Mouse (Mus musculus) brain, embryonic 14.5 days (tissue): ENCODE results near the gene Tln2. TPM values are rescaled to one million over a fixed set of nuclear protein-coding genes. Genes with fewer than 3 reads are reported as not detected.
A peak's percentile ranks its signal among the peaks of the same experiment; 100 is the strongest.

ENCODE experiments used
- DNase-seq: peaks from one replicate; pipeline ENCODE4 v3.0.0-alpha.2; 2011; ENCODE audit warnings: low read depth
- CTCF ChIP-seq: fragments of 200-500 bp; IDR thresholded peaks from 2 replicates; pipeline ENCODE4 v1.5.1; 2012; ENCODE audit warnings: inconsistent platforms, mild to moderate bottlenecking, moderate library complexity, borderline replicate concordance; ENCODE audit not compliant: insufficient read depth, insufficient read length; ENCODE audit errors: extremely low read depth
- POLR2A ChIP-seq: fragments of 200-500 bp; IDR thresholded peaks from 2 replicates; pipeline ENCODE4 v1.6.1; 2012; ENCODE audit warnings: mild to moderate bottlenecking, inconsistent platforms, borderline replicate concordance; ENCODE audit not compliant: poor library complexity, insufficient read depth, insufficient read length, severe bottlenecking; ENCODE audit errors: extremely low read depth
- polyA plus RNA-seq: library from polyadenylated mRNA; depleted of rRNA; stranded (reverse); fragments of >200 nt; gene quantifications from 2 replicates; pipeline ENCODE4 v1.2.3, GENCODE M21; 2012

The Tln2 gene
- polyA plus RNA-seq, 1 experiment = 17.0 TPM

- no peak for TF ChIP-seq POLR2A
- no peak for TF ChIP-seq CTCF
- DNase-seq = no peak
These were observed 351.1 kb downstream of the Tln2 start for GRCm38 (mm10) chr9:67208420-67208819.

- DNase-seq = no peak
- TF ChIP-seq CTCF (no peak), POLR2A (no peak)
These were observed 354.3 kb downstream of the Tln2 start for GRCm38 (mm10) chr9:67205175-67205574.

GRCm38 (mm10) chr9:67196609-67197008, 362.9 kb downstream of the Tln2 start:
- no peak for DNase-seq
- TF ChIP-seq CTCF (no peak), POLR2A (no peak)

DNA sequence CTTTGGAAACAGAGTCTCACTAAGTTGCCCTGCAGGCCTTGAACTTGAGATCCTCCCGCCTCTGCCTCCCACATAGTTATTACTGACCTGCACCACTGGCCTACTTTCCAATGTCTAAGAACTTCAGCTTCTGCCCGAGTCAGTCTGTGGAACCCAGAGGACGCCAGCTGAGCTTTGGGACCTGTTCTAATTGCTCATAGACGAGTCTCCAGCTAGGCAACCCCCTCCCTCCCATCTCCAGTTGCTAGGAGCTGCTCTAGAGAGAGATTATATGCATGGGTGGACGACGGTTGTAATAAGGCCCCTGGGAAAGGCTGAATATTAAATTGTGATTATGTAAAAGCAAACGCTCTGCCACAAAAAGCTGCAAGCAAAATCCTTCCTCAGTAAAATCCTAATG, 364.2 kb downstream of the Tln2 start:
- TF ChIP-seq CTCF (no peak), POLR2A (no peak)
- DNase-seq = peak; percentile 61

DNA sequence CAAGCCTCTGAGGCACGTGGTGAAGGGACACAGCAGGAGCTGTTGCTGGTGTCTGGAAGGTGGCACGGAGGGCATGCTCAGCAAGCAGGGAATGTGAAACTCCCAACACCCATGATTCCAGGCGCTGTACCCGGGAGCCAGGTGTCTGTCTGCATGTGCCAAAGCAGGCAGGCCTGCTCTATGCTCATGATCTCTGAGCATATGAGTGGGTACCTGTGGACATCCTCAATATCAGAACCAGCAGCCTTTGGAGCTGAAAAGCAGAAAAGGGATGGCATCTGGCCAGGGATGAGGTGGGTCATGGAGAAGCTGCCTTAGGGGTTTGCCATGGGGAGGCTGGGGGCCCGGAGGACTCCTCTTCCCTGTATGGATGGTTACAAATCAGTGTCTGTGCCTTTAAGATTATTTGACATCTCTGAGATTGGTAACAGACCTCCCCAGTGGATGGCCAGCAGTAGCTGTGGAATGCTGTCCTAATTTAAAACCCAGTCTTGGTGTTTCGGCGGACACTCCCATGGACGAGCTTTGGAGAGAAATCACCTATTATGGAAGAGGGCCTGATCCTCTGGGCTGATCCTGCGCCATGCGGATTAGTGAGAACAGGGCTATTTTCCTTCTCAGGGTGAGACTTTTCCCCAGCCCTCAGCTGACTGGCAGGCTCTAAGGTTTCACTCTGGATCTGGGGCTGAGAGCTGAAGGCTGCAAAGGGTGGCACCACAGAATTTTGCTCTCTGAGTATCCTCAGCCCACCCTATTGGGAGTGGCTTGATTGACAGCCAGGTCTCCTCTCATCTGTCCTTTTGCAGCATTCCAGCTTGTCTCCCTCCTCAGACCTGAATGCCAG, 367.8 kb downstream of the Tln2 start:
- no peak for DNase-seq
- TF ChIP-seq POLR2A (no peak), CTCF (no peak)

DNA sequence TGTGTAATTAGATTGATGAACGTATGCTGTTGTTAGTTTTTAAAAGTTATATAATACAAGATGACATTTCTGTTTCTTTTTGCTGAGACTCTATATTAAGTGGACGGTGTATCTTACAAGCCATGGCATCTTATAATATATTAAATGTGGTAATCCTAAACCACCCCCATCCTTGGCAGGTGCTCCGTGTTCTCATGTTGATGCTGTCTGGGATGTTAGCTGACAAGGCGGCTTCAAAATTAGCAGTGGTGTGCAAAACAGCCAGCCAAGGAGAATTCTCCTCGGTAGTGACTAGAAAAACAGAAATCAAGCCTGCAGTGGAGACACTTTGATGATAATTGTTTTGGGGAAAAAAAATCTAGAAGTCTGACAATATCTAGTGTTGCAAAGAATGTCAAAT, 371.8 kb downstream of the Tln2 start:
- TF ChIP-seq POLR2A (no peak), CTCF (no peak)
- no peak for DNase-seq

GRCm38 (mm10) chr9:67187182-67187581, 372.3 kb downstream of the Tln2 start:
- DNase-seq = no peak
- no peak for TF ChIP-seq CTCF
- TF ChIP-seq POLR2A = no peak

DNA sequence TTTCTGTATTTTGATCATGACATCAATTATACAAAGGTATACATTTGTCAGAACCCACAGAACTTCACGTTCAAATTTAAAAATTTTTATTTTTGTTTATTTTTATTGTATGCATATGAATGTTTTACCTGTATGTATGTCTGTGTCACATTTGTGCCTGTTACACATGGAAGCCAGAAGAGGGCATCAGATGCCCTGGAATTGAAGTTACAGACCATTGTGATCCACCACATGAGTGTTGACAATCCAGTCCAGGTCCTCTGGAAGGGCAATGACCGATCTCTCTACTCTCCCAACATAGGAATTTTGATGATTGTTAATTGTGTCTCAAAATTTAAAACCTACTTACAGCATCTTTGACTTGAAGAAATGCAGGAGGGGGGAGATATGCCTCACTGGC, 374.9 kb downstream of the Tln2 start:
- no peak for TF ChIP-seq CTCF
- TF ChIP-seq POLR2A = no peak
- no peak for DNase-seq

DNA sequence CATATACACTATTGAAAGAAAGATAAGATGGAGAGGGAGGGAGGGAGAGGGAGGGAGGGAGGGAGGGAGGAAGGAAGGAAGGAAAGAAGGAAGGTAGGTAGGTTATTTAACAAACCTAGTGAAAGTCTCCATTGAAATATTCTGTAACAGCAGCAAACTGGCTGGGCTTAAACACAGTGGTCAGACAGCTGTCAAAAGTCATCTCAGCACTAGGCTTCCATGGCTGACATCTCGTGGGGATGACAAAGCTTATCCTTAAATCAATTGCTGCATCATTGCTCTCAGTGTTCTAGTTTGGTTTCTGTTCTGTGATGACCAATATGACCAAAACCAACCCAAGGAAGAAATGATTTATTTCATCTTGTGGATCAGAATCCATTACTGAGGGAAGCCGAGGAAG, 376.0 kb downstream of the Tln2 start:
- TF ChIP-seq CTCF = no peak
- TF ChIP-seq POLR2A = no peak
- DNase-seq = no peak

GRCm38 (mm10) chr9:67182006-67182405, 377.5 kb downstream of the Tln2 start:
- DNase-seq = no peak
- TF ChIP-seq POLR2A = no peak
- no peak for TF ChIP-seq CTCF

DNA sequence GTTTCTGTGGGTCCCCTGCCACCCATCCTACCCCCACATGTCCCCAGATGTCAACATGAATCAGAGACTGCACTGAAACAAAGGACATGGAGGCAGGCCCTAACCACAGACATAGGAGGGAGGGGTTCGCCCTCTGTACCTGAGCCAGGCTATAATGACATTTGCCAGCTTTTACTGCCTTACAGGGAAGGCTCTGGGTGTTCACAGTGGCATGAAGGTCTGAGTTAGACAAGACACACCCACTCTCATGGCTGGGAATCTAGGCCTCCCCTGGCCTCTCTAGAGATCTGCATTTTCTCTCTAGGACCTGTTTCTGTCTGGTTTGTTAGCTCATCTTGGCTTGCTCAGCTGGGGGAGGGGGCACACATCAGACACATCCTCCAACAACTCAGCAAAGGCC, 380.8 kb downstream of the Tln2 start:
- TF ChIP-seq POLR2A = no peak
- no peak for TF ChIP-seq CTCF
- no peak for DNase-seq

GRCm38 (mm10) chr9:67178203-67178602, 381.3 kb downstream of the Tln2 start:
- TF ChIP-seq POLR2A = no peak
- no peak for TF ChIP-seq CTCF
- DNase-seq = no peak
